Mouse (Mus musculus): ENCODE data around the gene Avpi1. TPM values are rescaled to one million over a fixed set of nuclear protein-coding genes. Genes with fewer than 3 reads are reported as not detected.

The Avpi1 gene
- polyA plus RNA-seq, 1 experiment from 2014 or later: 35.5 TPM

GRCm38 (mm10) chr19:42128052-42128740 lies 663 bp downstream of the Avpi1 start:
- peaks cover 53% of the 10 kb centered on the region for H3K4me1 ChIP-seq
- H3K36me3 ChIP-seq: peaks cover 21% of the 10 kb centered on the region
- H3K4me2 ChIP-seq: peak overlapping the region; percentile 94
- H3K27ac ChIP-seq: peak overlapping the region; percentile 93
- no peaks in the 10 kb centered on the region for H3K27me3 ChIP-seq
- H3K4me3 ChIP-seq: peak overlapping the region; percentile 69
- H3K9me3 ChIP-seq: no peaks in the 10 kb centered on the region
- WGBS: 7% methylated on average over 23 of the region's 23 CpGs
- 0 out of 2 replicates have a peak, but pooled peaks have one; percentile 1 for ATAC-seq (ENCODE audit: insufficient number of reproducible peaks, insufficient read depth, low FRiP score, low TSS enrichment, low read depth)
- peak overlapping the region; percentile 92 for H3K9ac ChIP-seq

DNA sequence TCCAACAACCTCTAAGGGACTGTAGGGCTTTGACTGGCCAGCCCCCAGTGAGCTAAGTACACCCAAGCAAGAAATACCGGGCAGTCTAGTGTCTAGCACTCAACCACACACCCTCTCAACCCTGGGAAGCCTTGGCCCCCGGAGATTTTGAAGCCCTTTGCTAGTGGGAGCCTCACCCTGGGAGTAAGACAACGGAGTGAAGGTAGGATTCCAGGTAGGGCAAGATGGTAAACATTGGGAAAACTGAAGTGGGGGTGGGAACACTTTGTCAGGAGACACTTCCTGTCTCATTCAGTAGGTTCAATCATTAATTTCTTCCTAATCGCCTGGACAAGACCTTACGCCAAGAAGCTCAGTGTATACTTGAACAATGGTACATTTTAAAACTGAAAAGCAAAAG lies 1.8 kb downstream of the Avpi1 start:
- no peak for ATAC-seq (ENCODE audit: insufficient number of reproducible peaks, insufficient read depth, low FRiP score, low TSS enrichment, low read depth)
- H3K4me2 ChIP-seq: peak overlapping the region; percentile 94; the same call in 1 of the 2 replicates

GRCm38 (mm10) chr19:42126219-42126605 lies 2.6 kb downstream of the Avpi1 start:
- WGBS: 90% methylated on average over 6 of the region's 6 CpGs
- H3K4me1 ChIP-seq: peaks cover 43% of the 10 kb centered on the region
- H3K9ac ChIP-seq: no peak overlapping the region
- no peak overlapping the region for H3K27ac ChIP-seq
- H3K27me3 ChIP-seq: no peaks in the 10 kb centered on the region
- no peak for ATAC-seq (ENCODE audit: insufficient number of reproducible peaks, insufficient read depth, low FRiP score, low TSS enrichment, low read depth)
- H3K9me3 ChIP-seq: no peaks in the 10 kb centered on the region
- peaks cover 38% of the 10 kb centered on the region for H3K36me3 ChIP-seq
- no peak overlapping the region for H3K4me2 ChIP-seq
- H3K4me3 ChIP-seq: no peak overlapping the region

More for the DNA sequence above, 1.8 kb downstream of the Avpi1 start:
- Histone ChIP-seq H3K9ac (no peak overlapping the region), H3K27me3 (no peaks in the 10 kb centered on the region), H3K4me1 (peaks cover 50% of the 10 kb centered on the region), H3K27ac (no peak overlapping the region), H3K36me3 (peaks cover 30% of the 10 kb centered on the region), H3K4me3 (no peak overlapping the region), H3K9me3 (no peaks in the 10 kb centered on the region)
- WGBS: 89% methylated on average over 5 of the region's 5 CpGs

DNA sequence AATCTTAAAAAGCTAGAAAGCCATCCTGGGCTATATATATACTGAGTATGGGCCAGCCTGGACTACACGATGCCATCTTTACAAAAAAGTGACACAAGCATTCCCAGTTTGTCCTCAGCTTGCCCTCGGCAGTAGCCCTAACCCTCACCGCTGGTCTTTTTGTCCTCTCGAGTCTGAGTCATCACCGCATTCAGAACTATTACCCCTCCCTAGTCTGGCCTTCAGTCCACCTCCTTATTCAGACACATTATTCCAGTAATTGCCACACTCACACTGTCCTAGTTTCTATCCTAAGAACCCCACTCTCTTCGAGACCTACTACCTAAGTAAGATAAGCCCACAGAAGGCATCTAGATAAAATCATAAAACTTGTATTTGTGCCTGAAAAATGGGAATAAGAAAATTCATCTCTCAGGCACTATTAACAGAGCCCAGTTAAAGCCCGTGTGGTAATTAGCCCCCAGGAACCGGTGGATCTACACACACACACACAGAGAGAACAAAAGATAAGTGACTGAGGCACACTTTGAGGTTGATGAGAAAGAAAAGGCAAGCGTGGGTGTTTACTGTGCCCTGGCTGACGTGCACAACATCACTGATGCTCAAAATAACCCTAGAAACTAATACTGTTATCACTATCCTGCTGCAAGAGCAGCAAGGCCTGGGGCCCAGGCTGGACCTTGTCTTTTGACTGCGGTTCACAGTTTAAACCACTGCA lies 3.2 kb downstream of the Avpi1 start:
- 84% methylated on average over 11 of the region's 11 CpGs for WGBS
- no peak for ATAC-seq (ENCODE audit: insufficient number of reproducible peaks, insufficient read depth, low FRiP score, low TSS enrichment, low read depth)
- Histone ChIP-seq H3K27ac (no peak overlapping the region), H3K27me3 (no peaks in the 10 kb centered on the region), H3K4me2 (no peak overlapping the region), H3K9me3 (no peaks in the 10 kb centered on the region), H3K4me3 (no peak overlapping the region), H3K4me1 (peaks cover 38% of the 10 kb centered on the region), H3K9ac (no peak overlapping the region), H3K36me3 (peaks cover 44% of the 10 kb centered on the region)

DNA sequence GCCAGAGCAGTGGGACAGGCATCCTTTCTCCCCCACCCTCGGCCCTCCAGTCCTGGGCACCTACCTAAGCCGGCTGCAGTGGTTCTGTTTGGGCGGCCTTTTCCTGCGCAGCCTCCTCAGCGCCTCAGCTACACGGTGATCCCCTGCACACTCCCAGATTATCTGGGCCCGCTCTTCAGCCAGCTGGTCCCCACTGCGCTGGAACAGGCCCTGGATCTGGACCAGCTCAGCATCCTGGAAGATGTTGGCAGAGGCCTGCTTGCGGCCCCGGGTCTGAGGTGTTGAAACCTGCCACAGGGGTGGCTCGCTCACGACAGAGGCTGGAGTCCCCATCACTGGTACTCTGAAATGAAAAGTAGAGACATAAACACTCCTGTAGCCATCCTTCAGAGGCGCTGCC lies 4.2 kb downstream of the Avpi1 start:
- Histone ChIP-seq H3K9me3 (no peaks in the 10 kb centered on the region), H3K36me3 (peaks cover 53% of the 10 kb centered on the region), H3K9ac (no peak overlapping the region), H3K27ac (no peak overlapping the region), H3K4me1 (peaks cover 28% of the 10 kb centered on the region), H3K4me3 (no peak overlapping the region), H3K4me2 (no peak overlapping the region), H3K27me3 (no peaks in the 10 kb centered on the region)
- 88% methylated on average over 13 of the region's 13 CpGs for WGBS
- ATAC-seq (ENCODE audit: insufficient number of reproducible peaks, insufficient read depth, low FRiP score, low TSS enrichment, low read depth): no peak

GRCm38 (mm10) chr19:42120451-42120850 lies 8.4 kb downstream of the Avpi1 start:
- Histone ChIP-seq H3K27ac (no peak overlapping the region), H3K4me1 (no peaks in the 10 kb centered on the region), H3K36me3 (peaks cover 91% of the 10 kb centered on the region), H3K9me3 (no peaks in the 10 kb centered on the region), H3K4me3 (no peak overlapping the region), H3K27me3 (no peaks in the 10 kb centered on the region), H3K9ac (no peak overlapping the region), H3K4me2 (no peak overlapping the region)
- ATAC-seq (ENCODE audit: insufficient number of reproducible peaks, insufficient read depth, low FRiP score, low TSS enrichment, low read depth): no peak
- 84% methylated on average over 8 of the region's 8 CpGs for WGBS

DNA sequence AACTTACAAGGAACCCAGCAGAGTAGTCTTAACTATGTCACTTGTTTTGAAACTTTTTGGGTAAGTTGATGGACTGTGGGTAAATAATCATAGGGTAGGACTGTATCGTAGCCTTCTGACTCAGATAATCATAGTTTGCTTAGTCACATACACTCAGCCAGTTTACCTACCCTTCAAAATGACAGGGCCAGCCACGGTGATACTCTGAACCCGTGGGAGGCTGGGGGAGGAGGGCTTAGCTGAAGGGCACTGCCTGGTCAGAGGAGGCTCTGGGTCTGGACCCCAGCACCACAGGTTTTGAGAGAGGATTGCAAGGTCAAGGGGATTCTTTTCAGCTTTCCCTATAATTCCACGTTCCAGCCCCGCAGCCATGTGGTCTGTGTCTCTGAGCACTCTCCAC lies 10.3 kb downstream of the Avpi1 start:
- 90% methylated on average over 5 of the region's 5 CpGs for WGBS

GRCm38 (mm10) chr19:42118142-42118541 lies 10.7 kb downstream of the Avpi1 start:
- H3K4me2 ChIP-seq: no peak overlapping the region
- no peak overlapping the region for H3K9ac ChIP-seq
- no peaks in the 10 kb centered on the region for H3K4me1 ChIP-seq
- no peak overlapping the region for H3K27ac ChIP-seq
- ATAC-seq (ENCODE audit: insufficient number of reproducible peaks, insufficient read depth, low FRiP score, low TSS enrichment, low read depth): no peak
- WGBS: 96% methylated on average over 9 of the region's 9 CpGs
- peaks cover 92% of the 10 kb centered on the region for H3K36me3 ChIP-seq
- no peaks in the 10 kb centered on the region for H3K9me3 ChIP-seq
- H3K27me3 ChIP-seq: no peaks in the 10 kb centered on the region
- H3K4me3 ChIP-seq: no peak overlapping the region

More for the DNA sequence above, 10.3 kb downstream of the Avpi1 start:
- Histone ChIP-seq H3K4me1 (no peaks in the 10 kb centered on the region), H3K27me3 (no peaks in the 10 kb centered on the region), H3K9me3 (no peaks in the 10 kb centered on the region), H3K36me3 (peaks cover 92% of the 10 kb centered on the region), H3K4me2 (no peak overlapping the region), H3K27ac (no peak overlapping the region), H3K9ac (no peak overlapping the region), H3K4me3 (no peak overlapping the region)
- no peak for ATAC-seq (ENCODE audit: insufficient number of reproducible peaks, insufficient read depth, low FRiP score, low TSS enrichment, low read depth)

DNA sequence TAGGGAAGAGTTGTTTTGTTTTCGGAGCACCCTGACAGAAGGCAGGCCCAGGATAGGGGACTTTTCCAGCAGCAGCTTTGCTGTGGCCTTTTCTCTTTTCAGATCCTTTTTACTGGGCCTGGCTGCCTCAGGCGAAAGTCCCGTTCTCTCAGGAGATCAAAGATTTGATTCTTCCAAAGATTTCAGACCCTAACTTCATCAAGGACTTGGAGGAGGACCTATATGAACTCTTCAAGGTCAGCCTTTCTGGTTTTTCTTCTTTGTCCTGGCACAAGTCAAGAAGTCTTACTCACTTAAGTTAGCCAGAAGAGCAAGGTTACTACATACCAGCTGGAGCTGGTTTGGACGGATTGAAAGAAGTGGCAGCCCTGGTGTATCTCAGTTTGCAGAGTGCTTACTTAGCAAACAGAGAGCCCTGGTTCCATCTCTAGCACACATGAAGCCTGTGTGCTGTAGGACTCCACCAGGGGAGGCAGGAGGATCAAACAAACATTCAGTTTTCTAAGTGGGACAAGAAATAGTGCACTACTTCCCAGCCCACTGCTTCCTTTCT lies 13.0 kb downstream of the Avpi1 start:
- 83% methylated on average over 4 of the region's 4 CpGs for WGBS
- Histone ChIP-seq H3K9ac (no peak overlapping the region), H3K27ac (no peak overlapping the region), H3K4me2 (no peak overlapping the region), H3K36me3 (peaks cover 75% of the 10 kb centered on the region), H3K4me3 (no peak overlapping the region), H3K4me1 (no peaks in the 10 kb centered on the region), H3K27me3 (no peaks in the 10 kb centered on the region), H3K9me3 (no peaks in the 10 kb centered on the region)
- ATAC-seq (ENCODE audit: insufficient number of reproducible peaks, insufficient read depth, low FRiP score, low TSS enrichment, low read depth): no peak

GRCm38 (mm10) chr19:42104681-42105080 lies 24.2 kb downstream of the Avpi1 start:
- no peaks in the 10 kb centered on the region for H3K9me3 ChIP-seq
- no peak overlapping the region for H3K4me3 ChIP-seq
- H3K27ac ChIP-seq: no peak overlapping the region
- 91% methylated on average over 9 of the region's 9 CpGs for WGBS
- no peak overlapping the region for H3K4me2 ChIP-seq
- H3K9ac ChIP-seq: no peak overlapping the region
- ATAC-seq (ENCODE audit: insufficient number of reproducible peaks, insufficient read depth, low FRiP score, low TSS enrichment, low read depth): no peak
- peaks cover 61% of the 10 kb centered on the region for H3K36me3 ChIP-seq
- no peaks in the 10 kb centered on the region for H3K27me3 ChIP-seq
- no peaks in the 10 kb centered on the region for H3K4me1 ChIP-seq

- no peak for ATAC-seq (ENCODE audit: insufficient number of reproducible peaks, insufficient read depth, low FRiP score, low TSS enrichment, low read depth)
- Histone ChIP-seq H3K4me1 (0 out of 2 replicates have a peak, but pooled peaks cover 2% of the 10 kb centered on the region), H3K36me3 (peaks cover 45% of the 10 kb centered on the region), H3K9ac (no peak overlapping the region), H3K9me3 (no peaks in the 10 kb centered on the region), H3K27me3 (no peaks in the 10 kb centered on the region), H3K27ac (no peak overlapping the region), H3K4me3 (no peak overlapping the region), H3K4me2 (no peak overlapping the region)
- 73% methylated on average over 3 of the region's 3 CpGs for WGBS
Measured at GRCm38 (mm10) chr19:42099406-42099805, 29.5 kb downstream of the Avpi1 start.
